In genomic region chr2:74657251-74658023, GRCm38 (mm10) we compare ENCODE assay signal across 10 mouse cellular contexts. TPM values are rescaled to one million over a fixed set of nuclear protein-coding genes. Genes with fewer than 3 reads are reported as not detected.
A peak's percentile ranks its signal among the peaks of the same experiment; 100 is the strongest.
DNase-seq lines count a peak whose midpoint lies in the region; ATAC-seq and TF ChIP-seq lines count a peak whose summit lies in the region.
"Had no signal": no experiment of that assay in that cellular context is flagged by ENCODE, and none has a peak within 500 bp of the region (broad histone marks: within the 10 kb centered on the region; RNA-seq: fewer than 3 reads in every experiment).

No protein-coding gene starts in this region.

- H3K27ac ChIP-seq in kidney, embryonic 15.5 days, result no peak overlapping the region
- H3K27ac ChIP-seq in hindbrain, embryonic 14.5 days, result peak overlapping the region; percentile 76
- peak overlapping the region; percentile 67 for H3K27ac ChIP-seq in midbrain, embryonic 14.5 days (replicated peaks; ENCODE audit: low read depth, low read length)

- peak overlapping the region; percentile 45 for H3K4me2 ChIP-seq in kidney, embryonic 15.5 days
- H3K4me2 ChIP-seq in hindbrain, embryonic 14.5 days (replicated peaks), result peak overlapping the region; percentile 19; the same call in 1 of the 2 replicates
- peak overlapping the region; percentile 3; the same call in 1 of the 2 replicates for H3K4me2 ChIP-seq in midbrain, embryonic 14.5 days (ENCODE audit: low read length)

- no peaks in the 10 kb centered on the region for H3K9me3 ChIP-seq in kidney, embryonic 15.5 days (replicated peaks)
- no peaks in the 10 kb centered on the region for H3K9me3 ChIP-seq in hindbrain, embryonic 14.5 days (ENCODE audit: control insufficient read depth, low read length)
- no peaks in the 10 kb centered on the region for H3K9me3 ChIP-seq in midbrain, embryonic 14.5 days (ENCODE audit: control insufficient read depth, low read length)

- H3K36me3 ChIP-seq in kidney, embryonic 15.5 days, result no peaks in the 10 kb centered on the region
- H3K36me3 ChIP-seq in hindbrain, embryonic 14.5 days (replicated peaks; ENCODE audit: control insufficient read depth, insufficient read depth), result no peaks in the 10 kb centered on the region
- no peaks in the 10 kb centered on the region for H3K36me3 ChIP-seq in midbrain, embryonic 14.5 days (ENCODE audit: control insufficient read depth, insufficient read depth, low read length)

- DNase-seq in kidney, postnatal 14 days, result no peak
- DNase-seq in brain, embryonic 14.5 days (ENCODE audit: low read depth), result peak; percentile 56
- peak; percentile 51 for DNase-seq in hindbrain, embryonic 14.5 days (ENCODE audit: low spot score)
- peak; percentile 54 for DNase-seq in midbrain, embryonic 14.5 days
- DNase-seq in gastrocnemius, adult 8-10 months (ENCODE audit: low spot score in 2 of 2), result no peak
- DNase-seq in left cerebral cortex, postnatal 36 days (ENCODE audit: low spot score in 2 of 2), result no peak

- peaks cover 36% of the 10 kb centered on the region for H3K4me1 ChIP-seq in kidney, embryonic 15.5 days
- H3K4me1 ChIP-seq in hindbrain, embryonic 14.5 days (replicated peaks; ENCODE audit: control insufficient read depth, insufficient read depth, low read length), result peaks cover 5% of the 10 kb centered on the region; the same call in 1 of the 2 replicates
- H3K4me1 ChIP-seq in midbrain, embryonic 14.5 days (ENCODE audit: control insufficient read depth, insufficient read depth, low read length), result peaks cover 3% of the 10 kb centered on the region; the same call in 1 of the 2 replicates

- no peak for TF ChIP-seq POLR2A in brain, embryonic 14.5 days (IDR thresholded peaks at IDR 0.05; ENCODE audit: borderline replicate concordance, extremely low read depth, insufficient read depth, insufficient read length, poor library complexity, severe bottlenecking)

- peak overlapping the region; percentile 20; the same call in 1 of the 2 replicates for H3K4me3 ChIP-seq in kidney, embryonic 15.5 days (replicated peaks)
- H3K4me3 ChIP-seq in hindbrain, embryonic 14.5 days (replicated peaks; ENCODE audit: low read length), result peak overlapping the region; percentile 33
- H3K4me3 ChIP-seq in midbrain, embryonic 14.5 days (replicated peaks; ENCODE audit: low read depth, low read length), result peak overlapping the region; percentile 22

- no peak for ATAC-seq in kidney, embryonic 15.5 days (replicated peaks; ENCODE audit: low FRiP score)
- no peak for ATAC-seq in hindbrain, embryonic 14.5 days (ENCODE audit: low FRiP score)
- no peak for ATAC-seq in midbrain, embryonic 14.5 days (ENCODE audit: low FRiP score, low TSS enrichment)
- no peak for ATAC-seq in monocyte, adult 5-6 weeks (replicated peaks; ENCODE audit: insufficient number of reproducible peaks, low FRiP score, low TSS enrichment, poor library complexity, severe bottlenecking)
- ATAC-seq: Patski had no signal

- WGBS in kidney, embryonic 15.5 days, result 3% methylated on average over 62 of the region's 62 CpGs
- WGBS in hindbrain, embryonic 14.5 days, result 4% methylated on average over 62 of the region's 62 CpGs
- WGBS in midbrain, embryonic 14.5 days, result 3% methylated on average over 62 of the region's 62 CpGs

- no peak overlapping the region for H3K9ac ChIP-seq in kidney, embryonic 15.5 days
- peak overlapping the region; percentile 54 for H3K9ac ChIP-seq in hindbrain, embryonic 14.5 days
- peak overlapping the region; percentile 37; the same call in 1 of the 2 replicates for H3K9ac ChIP-seq in midbrain, embryonic 14.5 days (replicated peaks; ENCODE audit: low read length)

- TF ChIP-seq CTCF in brain, embryonic 14.5 days (IDR thresholded peaks at IDR 0.05; ENCODE audit: borderline replicate concordance, extremely low read depth, insufficient read depth, insufficient read length), result no peak

- H3K27me3 ChIP-seq in kidney, embryonic 15.5 days, result peaks cover 90% of the 10 kb centered on the region
- H3K27me3 ChIP-seq in hindbrain, embryonic 14.5 days (ENCODE audit: control insufficient read depth, insufficient read depth, low read length), result peaks cover 88% of the 10 kb centered on the region
- H3K27me3 ChIP-seq in midbrain, embryonic 14.5 days (ENCODE audit: control insufficient read depth, insufficient read depth, low read length), result peaks cover 85% of the 10 kb centered on the region

- intact Hi-C loops in left cerebral cortex, postnatal 36 days (cut with DNase I), result loop anchor here (2.0 kb wide), 1 partner anchor 29 kb away; no protein-coding TSS in a partner anchor

RNA-seq across cellular contexts. Expression of gene Evx2, which starts 1.9 kb away (rescaled TPM):
- polyA plus RNA-seq in kidney, embryonic 15.5 days (2015; fragmentation: Nextera tagmentation; extraction: Ambion mirVana), result not detected in 2 replicates
- polyA plus RNA-seq in brain, embryonic 14.5 days (2012; rRNA removed), result 1.7 and 4.6 TPM in 2 replicates
- 1.3 and 1.4 TPM in 2 replicates for polyA plus RNA-seq in hindbrain, embryonic 14.5 days (2014; fragmentation: Nextera tagmentation; extraction: Ambion mirVana)
- polyA plus RNA-seq in midbrain, embryonic 14.5 days (2014; fragmentation: Nextera tagmentation; extraction: Ambion mirVana), result 1.2 and 1.7 TPM in 2 replicates
- total RNA-seq in gastrocnemius, adult 8-10 months (2022), result not detected
- total RNA-seq in monocyte, adult 5-6 weeks (2017), result not detected in 3 replicates
- not detected for total RNA-seq in left cerebral cortex, postnatal 36 days (2021)
- total RNA-seq: hematopoietic stem cell, adult 5-6 weeks had no signal
- polyA plus RNA-seq: Patski had no signal

RNA-seq across cellular contexts. Expression of gene Hoxd13, which starts 10.7 kb away (rescaled TPM):
- polyA plus RNA-seq in kidney, embryonic 15.5 days (2015; fragmentation: Nextera tagmentation; extraction: Ambion mirVana), result 0.23 and 0.95 TPM in 2 replicates
- polyA plus RNA-seq in brain, embryonic 14.5 days (2012; rRNA removed), result 0.16 and 0.25 TPM in 2 replicates
- polyA plus RNA-seq in hindbrain, embryonic 14.5 days (2014; fragmentation: Nextera tagmentation; extraction: Ambion mirVana), result 0.08 TPM in 1 of 2 replicates, not detected in the other
- 0.11 TPM in 1 of 2 replicates, not detected in the other for polyA plus RNA-seq in midbrain, embryonic 14.5 days (2014; fragmentation: Nextera tagmentation; extraction: Ambion mirVana)
- not detected for total RNA-seq in gastrocnemius, adult 8-10 months (2022)
- not detected in 3 replicates for total RNA-seq in monocyte, adult 5-6 weeks (2017)
- total RNA-seq in left cerebral cortex, postnatal 36 days (2021), result not detected
- total RNA-seq: hematopoietic stem cell, adult 5-6 weeks had no signal
- polyA plus RNA-seq: Patski had no signal

RNA-seq across cellular contexts. Expression of gene Hoxd12, which starts 17.4 kb away (rescaled TPM):
- polyA plus RNA-seq in kidney, embryonic 15.5 days (2015; fragmentation: Nextera tagmentation; extraction: Ambion mirVana), result 5.4 and 6.4 TPM in 2 replicates
- 0.05 TPM in 1 of 2 replicates, not detected in the other for polyA plus RNA-seq in brain, embryonic 14.5 days (2012; rRNA removed)
- not detected in 2 replicates for polyA plus RNA-seq in hindbrain, embryonic 14.5 days (2014; fragmentation: Nextera tagmentation; extraction: Ambion mirVana)
- not detected in 2 replicates for polyA plus RNA-seq in midbrain, embryonic 14.5 days (2014; fragmentation: Nextera tagmentation; extraction: Ambion mirVana)
- not detected for total RNA-seq in gastrocnemius, adult 8-10 months (2022)
- total RNA-seq in monocyte, adult 5-6 weeks (2017), result not detected in 3 replicates
- total RNA-seq in left cerebral cortex, postnatal 36 days (2021), result not detected
- total RNA-seq: hematopoietic stem cell, adult 5-6 weeks had no signal
- polyA plus RNA-seq: Patski had no signal

RNA-seq across cellular contexts. Expression of gene Hoxd11, which starts 21.9 kb away (rescaled TPM):
- 25.1 and 26.3 TPM in 2 replicates for polyA plus RNA-seq in kidney, embryonic 15.5 days (2015; fragmentation: Nextera tagmentation; extraction: Ambion mirVana)
- 0.05 TPM in 1 of 2 replicates, not detected in the other for polyA plus RNA-seq in brain, embryonic 14.5 days (2012; rRNA removed)
- polyA plus RNA-seq in hindbrain, embryonic 14.5 days (2014; fragmentation: Nextera tagmentation; extraction: Ambion mirVana), result not detected in 2 replicates
- polyA plus RNA-seq in midbrain, embryonic 14.5 days (2014; fragmentation: Nextera tagmentation; extraction: Ambion mirVana), result not detected in 2 replicates
- not detected for total RNA-seq in gastrocnemius, adult 8-10 months (2022)
- total RNA-seq in monocyte, adult 5-6 weeks (2017), result not detected in 3 replicates
- total RNA-seq in left cerebral cortex, postnatal 36 days (2021), result not detected
- total RNA-seq: hematopoietic stem cell, adult 5-6 weeks had no signal
- polyA plus RNA-seq: Patski had no signal

RNA-seq across cellular contexts. Expression of gene Hoxd10, which starts 34.3 kb away (rescaled TPM):
- polyA plus RNA-seq in kidney, embryonic 15.5 days (2015; fragmentation: Nextera tagmentation; extraction: Ambion mirVana), result 33.6 and 36.6 TPM in 2 replicates
- polyA plus RNA-seq in brain, embryonic 14.5 days (2012; rRNA removed), result 0.04 and 0.14 TPM in 2 replicates
- not detected in 2 replicates for polyA plus RNA-seq in hindbrain, embryonic 14.5 days (2014; fragmentation: Nextera tagmentation; extraction: Ambion mirVana)
- not detected in 2 replicates for polyA plus RNA-seq in midbrain, embryonic 14.5 days (2014; fragmentation: Nextera tagmentation; extraction: Ambion mirVana)
- 1 to 10 TPM; 6.1 to 8.5 (median 7.6) TPM for total RNA-seq in gastrocnemius, adult 8-10 months (2022)
- not detected in 3 replicates for total RNA-seq in monocyte, adult 5-6 weeks (2017)
- total RNA-seq in left cerebral cortex, postnatal 36 days (2021), result not detected
- total RNA-seq: hematopoietic stem cell, adult 5-6 weeks had no signal

Comparison
In these comparisons a context has a peak if more than half of its experiments do, and no peak if none do; other contexts are left out.
1. DNase-seq: peak in brain, embryonic 14.5 days (single experiment), hindbrain, embryonic 14.5 days (single experiment) and midbrain, embryonic 14.5 days (single experiment); none in kidney, postnatal 14 days (single experiment), gastrocnemius, adult 8-10 months (0 of 2) and left cerebral cortex, postnatal 36 days (0 of 2).
2. Peak in every context shown above with its lines, with median percentiles within 50 percentile points of each other: H3K4me2 ChIP-seq and H3K4me3 ChIP-seq.